Mouse (Mus musculus) midbrain, embryonic 10.5 days (tissue): ENCODE data around the gene Dock8. TPM values are rescaled to one million over a fixed set of nuclear protein-coding genes. Genes with fewer than 3 reads are reported as not detected.

ENCODE experiments used
- DNase-seq: peaks from one replicate; pipeline ENCODE4 v3.0.0-alpha.2; 2017; ENCODE audit warnings: low spot score
- H3K27ac ChIP-seq: fragments of 300-500 bp; sonication (generic); replicated peaks from 2 replicates; pipeline ENCODE4 v1.5.1; 2016; ENCODE audit warnings: mild to moderate bottlenecking
- H3K27me3 ChIP-seq: fragments of 300-500 bp; sonication (generic); 2 replicates; pipeline ENCODE4 v1.6.1; 2016; ENCODE audit warnings: low read depth, mild to moderate bottlenecking; ENCODE audit not compliant: poor library complexity, severe bottlenecking
- H3K36me3 ChIP-seq: fragments of 300-500 bp; sonication (generic); 2 replicates; pipeline ENCODE4 v1.6.1; 2016; ENCODE audit warnings: mild to moderate bottlenecking, moderate library complexity
- H3K4me1 ChIP-seq: fragments of 300-500 bp; sonication (generic); 2 replicates; pipeline ENCODE4 v1.6.1; 2016
- H3K4me3 ChIP-seq: fragments of 300-500 bp; sonication (generic); 2 replicates; pipeline ENCODE4 v1.5.1; 2016; ENCODE audit warnings: mild to moderate bottlenecking, moderate library complexity
- H3K9me3 ChIP-seq: fragments of 300-500 bp; sonication (generic); replicated peaks from 2 replicates; pipeline ENCODE4 v1.6.1; 2016; ENCODE audit warnings: mild to moderate bottlenecking
- WGBS: fragments of 180-500 bp; shearing (Covaris S2); methylation state at CpG from one replicate; pipeline ENCODE4 v1.1.7; 2016; 5-methylcytosine and 5-hydroxymethylcytosine counted together
- polyA plus RNA-seq: library from polyadenylated mRNA; unstranded; fragments of >200 nt; fragmentation: Nextera tagmentation; extraction: Ambion mirVana; gene quantifications from 2 replicates; pipeline ENCODE4 v1.2.1, GENCODE M21; 2016

Dock8 gene
- polyA plus RNA-seq, 1 experiment from 2014 or later: 1.8 TPM

- Histone ChIP-seq H3K4me3 (no peak overlapping the region), H3K4me1 (peaks cover 7% of the 10 kb centered on the region; the same call in 1 of the 2 replicates), H3K9me3 (no peaks in the 10 kb centered on the region), H3K36me3 (no peaks in the 10 kb centered on the region), H3K27ac (no peak overlapping the region), H3K27me3 (no peaks in the 10 kb centered on the region)
- WGBS: 73% methylated on average over 7 of the region's 7 CpGs
- DNase-seq: no peak
Observed at GRCm38 (mm10) chr19:25053152-25053551, 53.8 kb downstream of the Dock8 start.

- DNase-seq: no peak
- no peak overlapping the region for H3K4me3 ChIP-seq
- no peaks in the 10 kb centered on the region for H3K27me3 ChIP-seq
- no peaks in the 10 kb centered on the region for H3K9me3 ChIP-seq
- 94% methylated on average over 7 of the region's 7 CpGs for WGBS
- H3K4me1 ChIP-seq: peaks cover 10% of the 10 kb centered on the region
- H3K27ac ChIP-seq: no peak overlapping the region
- no peaks in the 10 kb centered on the region for H3K36me3 ChIP-seq
Observed at GRCm38 (mm10) chr19:25055025-25055424, 55.7 kb downstream of the Dock8 start.

- 90% methylated on average over 7 of the region's 7 CpGs for WGBS
- DNase-seq: no peak
- Histone ChIP-seq H3K27ac (no peak overlapping the region), H3K36me3 (no peaks in the 10 kb centered on the region), H3K4me1 (peaks cover 15% of the 10 kb centered on the region), H3K4me3 (no peak overlapping the region), H3K27me3 (no peaks in the 10 kb centered on the region), H3K9me3 (no peaks in the 10 kb centered on the region)
Observed at GRCm38 (mm10) chr19:25055559-25055958, 56.2 kb downstream of the Dock8 start.

- Histone ChIP-seq H3K27me3 (no peaks in the 10 kb centered on the region), H3K9me3 (no peaks in the 10 kb centered on the region), H3K4me3 (no peak overlapping the region), H3K4me1 (peaks cover 21% of the 10 kb centered on the region), H3K27ac (no peak overlapping the region), H3K36me3 (no peaks in the 10 kb centered on the region)
- peak; percentile 4 for DNase-seq
- 91% methylated on average over 10 of the region's 10 CpGs for WGBS
Observed at GRCm38 (mm10) chr19:25056224-25056623, 56.9 kb downstream of the Dock8 start.

GRCm38 (mm10) chr19:25057826-25058225, 58.5 kb downstream of the Dock8 start:
- no peaks in the 10 kb centered on the region for H3K27me3 ChIP-seq
- H3K9me3 ChIP-seq: no peaks in the 10 kb centered on the region
- DNase-seq: peak; percentile 3
- WGBS: 94% methylated on average over 8 of the region's 8 CpGs
- H3K36me3 ChIP-seq: no peaks in the 10 kb centered on the region
- H3K4me3 ChIP-seq: no peak overlapping the region
- peaks cover 18% of the 10 kb centered on the region for H3K4me1 ChIP-seq
- H3K27ac ChIP-seq: no peak overlapping the region

- H3K36me3 ChIP-seq: no peaks in the 10 kb centered on the region
- H3K9me3 ChIP-seq: no peaks in the 10 kb centered on the region
- 65% methylated on average over 7 of the region's 7 CpGs for WGBS
- H3K27me3 ChIP-seq: no peaks in the 10 kb centered on the region
- H3K27ac ChIP-seq: no peak overlapping the region
- DNase-seq: no peak
- H3K4me3 ChIP-seq: no peak overlapping the region
- peaks cover 14% of the 10 kb centered on the region for H3K4me1 ChIP-seq
Observed at GRCm38 (mm10) chr19:25059847-25060364, 60.6 kb downstream of the Dock8 start.

- DNase-seq: no peak
- WGBS: 38% methylated on average over 9 of the region's 9 CpGs
- Histone ChIP-seq H3K4me3 (no peak overlapping the region), H3K27ac (no peak overlapping the region), H3K36me3 (no peaks in the 10 kb centered on the region), H3K9me3 (no peaks in the 10 kb centered on the region), H3K27me3 (no peaks in the 10 kb centered on the region), H3K4me1 (peaks cover 14% of the 10 kb centered on the region)
Observed at GRCm38 (mm10) chr19:25060375-25060774, 61.0 kb downstream of the Dock8 start.

GRCm38 (mm10) chr19:25062188-25062856, 63.0 kb downstream of the Dock8 start:
- H3K27ac ChIP-seq: no peak overlapping the region
- H3K4me3 ChIP-seq: no peak overlapping the region
- no peaks in the 10 kb centered on the region for H3K36me3 ChIP-seq
- no peaks in the 10 kb centered on the region for H3K27me3 ChIP-seq
- H3K4me1 ChIP-seq: peaks cover 18% of the 10 kb centered on the region
- no peaks in the 10 kb centered on the region for H3K9me3 ChIP-seq
- 92% methylated on average over 9 of the region's 9 CpGs for WGBS
- no peak for DNase-seq

- 84% methylated on average over 2 of the region's 2 CpGs for WGBS
- no peaks in the 10 kb centered on the region for H3K27me3 ChIP-seq
- DNase-seq: no peak
- no peak overlapping the region for H3K4me3 ChIP-seq
- H3K9me3 ChIP-seq: no peaks in the 10 kb centered on the region
- no peak overlapping the region for H3K27ac ChIP-seq
- no peaks in the 10 kb centered on the region for H3K36me3 ChIP-seq
- peaks cover 18% of the 10 kb centered on the region for H3K4me1 ChIP-seq
Observed at GRCm38 (mm10) chr19:25062857-25063240, 63.5 kb downstream of the Dock8 start.

GRCm38 (mm10) chr19:25066229-25066628, 66.9 kb downstream of the Dock8 start:
- Histone ChIP-seq H3K4me1 (peaks cover 4% of the 10 kb centered on the region; the same call in 1 of the 2 replicates), H3K36me3 (no peaks in the 10 kb centered on the region), H3K27me3 (no peaks in the 10 kb centered on the region), H3K27ac (no peak overlapping the region), H3K9me3 (no peaks in the 10 kb centered on the region), H3K4me3 (no peak overlapping the region)
- no peak for DNase-seq
- 87% methylated on average over 9 of the region's 9 CpGs for WGBS

GRCm38 (mm10) chr19:25068518-25068917, 69.2 kb downstream of the Dock8 start:
- Histone ChIP-seq H3K27me3 (no peaks in the 10 kb centered on the region), H3K27ac (no peak overlapping the region)
- WGBS: 89% methylated on average over 8 of the region's 8 CpGs

GRCm38 (mm10) chr19:25072521-25072920, 73.2 kb downstream of the Dock8 start:
- H3K4me3 ChIP-seq: no peak overlapping the region
- no peaks in the 10 kb centered on the region for H3K9me3 ChIP-seq
- no peaks in the 10 kb centered on the region for H3K27me3 ChIP-seq
- DNase-seq: no peak
- H3K27ac ChIP-seq: no peak overlapping the region
- no peaks in the 10 kb centered on the region for H3K36me3 ChIP-seq
- WGBS: 96% methylated on average over 9 of the region's 9 CpGs
- no peaks in the 10 kb centered on the region for H3K4me1 ChIP-seq

More at GRCm38 (mm10) chr19:25068518-25068917, 69.2 kb downstream of the Dock8 start:
- H3K36me3 ChIP-seq: no peaks in the 10 kb centered on the region
- DNase-seq: no peak
- H3K4me3 ChIP-seq: no peak overlapping the region
- H3K4me1 ChIP-seq: peaks cover 4% of the 10 kb centered on the region; the same call in 1 of the 2 replicates
- H3K9me3 ChIP-seq: no peaks in the 10 kb centered on the region

- 0 out of 2 replicates have a peak, but pooled peaks cover 5% of the 10 kb centered on the region for H3K4me1 ChIP-seq
- H3K27me3 ChIP-seq: no peaks in the 10 kb centered on the region
- H3K4me3 ChIP-seq: no peak overlapping the region
- 74% methylated on average over 6 of the region's 6 CpGs for WGBS
- H3K36me3 ChIP-seq: no peaks in the 10 kb centered on the region
- no peaks in the 10 kb centered on the region for H3K9me3 ChIP-seq
- no peak for DNase-seq
- H3K27ac ChIP-seq: no peak overlapping the region
Observed at GRCm38 (mm10) chr19:25074741-25075140, 75.4 kb downstream of the Dock8 start.
